Mouse (Mus musculus): ENCODE measurements around the gene Cacna2d4. TPM values are rescaled to one million over a fixed set of nuclear protein-coding genes. Genes with fewer than 3 reads are reported as not detected.

Gene Cacna2d4
- polyA plus RNA-seq, 1 experiment = not detected

GRCm38 (mm10) chr6:119237427-119237989, 1.2 kb downstream of the Cacna2d4 start:
- H3K4me3 ChIP-seq (ENCODE audit: insufficient read depth, low read depth, low read length) = no peak overlapping the region
- H3K27ac ChIP-seq (replicated peaks; ENCODE audit: low read depth, low read length) = no peak overlapping the region
- no peaks in the 10 kb centered on the region for H3K4me1 ChIP-seq (ENCODE audit: control insufficient read depth, insufficient read depth, insufficient read length, low read length)

GRCm38 (mm10) chr6:119239341-119240005, 3.1 kb downstream of the Cacna2d4 start:
- Histone ChIP-seq H3K4me3 (ENCODE audit: insufficient read depth, low read depth, low read length) (no peak overlapping the region), H3K4me1 (ENCODE audit: control insufficient read depth, insufficient read depth, insufficient read length, low read length) (no peaks in the 10 kb centered on the region), H3K27ac (replicated peaks; ENCODE audit: low read depth, low read length) (no peak overlapping the region)

- H3K4me1 ChIP-seq (ENCODE audit: control insufficient read depth, insufficient read depth, insufficient read length, low read length) = no peaks in the 10 kb centered on the region
- no peak overlapping the region for H3K27ac ChIP-seq (replicated peaks; ENCODE audit: low read depth, low read length)
- H3K4me3 ChIP-seq (ENCODE audit: insufficient read depth, low read depth, low read length) = no peak overlapping the region
These were observed 3.9 kb downstream of the Cacna2d4 start for GRCm38 (mm10) chr6:119240256-119240655.

DNA sequence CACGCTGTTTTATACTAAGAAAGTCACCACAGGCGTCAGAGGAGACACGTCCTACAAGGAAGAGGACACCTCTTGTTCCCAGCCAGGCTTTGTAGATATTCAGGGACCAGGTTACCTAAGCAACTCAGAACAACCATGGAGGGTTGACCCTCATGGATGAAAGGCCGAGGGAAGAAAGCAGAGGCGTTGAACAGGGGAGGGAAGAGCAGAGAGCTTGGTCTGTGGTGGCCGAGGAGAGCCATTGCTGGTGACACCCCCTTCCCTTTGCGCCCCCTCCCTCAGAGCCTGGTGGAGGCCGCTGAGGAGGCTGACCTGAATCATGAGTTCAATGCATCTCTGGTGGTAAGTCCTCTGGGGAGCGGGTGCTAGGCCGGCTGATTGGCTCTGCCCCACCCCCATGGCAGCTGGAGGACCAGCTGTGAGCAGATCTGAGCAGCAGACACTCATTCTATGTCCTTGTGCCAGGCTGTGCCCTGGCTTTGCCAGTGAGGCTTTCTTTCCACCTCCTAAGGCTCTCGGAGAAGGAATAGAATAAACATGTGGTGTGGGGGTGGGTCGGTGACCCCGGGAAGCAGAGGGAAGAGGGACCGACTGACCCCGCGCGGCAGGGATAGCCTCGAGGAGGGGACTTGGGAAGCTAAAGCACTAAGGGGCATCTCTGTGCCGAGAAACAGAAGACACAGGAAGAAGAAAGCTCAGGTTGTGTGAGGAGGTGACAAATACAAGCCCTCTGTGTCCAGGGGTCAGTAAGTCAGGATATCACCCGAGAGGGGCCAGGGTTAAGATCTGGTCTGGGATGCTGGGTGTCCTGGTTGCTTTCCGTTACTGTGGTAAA, 4.8 kb downstream of the Cacna2d4 start:
- H3K4me1 ChIP-seq (ENCODE audit: control insufficient read depth, insufficient read depth, insufficient read length, low read length) = no peaks in the 10 kb centered on the region
- H3K27ac ChIP-seq (replicated peaks; ENCODE audit: low read depth, low read length) = no peak overlapping the region

DNA sequence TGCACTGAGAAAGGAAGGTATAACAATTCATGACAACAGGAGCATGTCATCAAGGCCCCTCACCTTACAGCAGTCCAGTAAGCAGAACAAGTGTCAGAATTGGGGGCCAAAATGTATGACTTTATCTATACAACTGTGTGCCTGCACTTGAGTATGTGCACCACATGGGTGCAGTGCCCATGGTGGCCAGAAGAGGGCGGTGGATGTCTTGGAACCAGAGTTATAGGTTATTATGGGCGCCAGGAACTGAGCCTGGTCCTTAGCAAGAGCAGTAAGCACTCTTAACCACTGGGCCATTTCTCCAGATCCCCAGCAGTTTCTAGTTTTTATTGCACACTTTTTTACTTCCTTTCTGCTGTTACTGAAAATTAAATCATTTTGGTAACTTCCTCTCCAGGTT, 9.8 kb downstream of the Cacna2d4 start:
- no peak overlapping the region for H3K27ac ChIP-seq (replicated peaks; ENCODE audit: low read depth, low read length)
- no peaks in the 10 kb centered on the region for H3K4me1 ChIP-seq (ENCODE audit: control insufficient read depth, insufficient read depth, insufficient read length, low read length)
- no peak overlapping the region for H3K4me3 ChIP-seq (ENCODE audit: insufficient read depth, low read depth, low read length)

More for the DNA sequence above, 4.8 kb downstream of the Cacna2d4 start:
- H3K4me3 ChIP-seq (ENCODE audit: insufficient read depth, low read depth, low read length) = no peak overlapping the region

DNA sequence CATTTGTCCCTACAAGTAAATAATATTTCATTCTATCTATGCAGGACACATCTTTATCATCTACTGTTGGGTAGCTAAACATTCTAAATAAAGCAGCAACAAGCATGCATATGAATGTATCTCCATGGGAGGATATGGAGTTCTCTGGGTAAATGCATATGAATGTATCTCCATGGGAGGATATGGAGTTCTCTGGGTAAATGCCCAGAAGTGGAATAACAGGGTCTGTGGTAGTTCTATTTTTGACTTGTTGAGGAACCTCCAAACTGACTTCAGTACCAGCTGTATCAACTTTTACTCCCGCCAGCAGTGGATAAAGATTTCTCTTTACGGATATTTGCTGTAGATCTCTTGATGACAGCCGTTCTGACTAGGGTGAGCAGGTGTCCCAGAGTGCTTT, 12.3 kb downstream of the Cacna2d4 start:
- Histone ChIP-seq H3K27ac (replicated peaks; ENCODE audit: low read depth, low read length) (no peak overlapping the region), H3K4me3 (ENCODE audit: insufficient read depth, low read depth, low read length) (no peak overlapping the region), H3K4me1 (ENCODE audit: control insufficient read depth, insufficient read depth, insufficient read length, low read length) (no peaks in the 10 kb centered on the region)

DNA sequence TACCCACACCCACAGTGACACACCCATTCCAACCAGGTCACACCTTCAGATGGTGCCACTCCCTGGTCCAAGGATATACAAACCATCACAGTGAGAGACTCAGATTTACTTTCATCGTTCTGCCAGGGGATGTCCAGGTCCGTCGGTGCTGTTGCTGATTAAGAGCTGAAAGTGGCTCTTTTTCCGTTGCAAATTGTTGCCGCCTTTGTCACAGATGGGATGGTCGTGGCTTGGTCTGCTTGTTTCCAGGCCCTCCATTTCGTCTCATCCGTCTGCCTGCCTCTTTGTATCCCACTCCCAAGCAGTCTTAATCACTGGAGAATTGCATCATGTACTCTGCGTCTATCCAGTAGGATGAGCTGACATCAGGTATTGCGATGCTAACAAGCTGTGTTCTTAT, 13.4 kb downstream of the Cacna2d4 start:
- Histone ChIP-seq H3K4me1 (ENCODE audit: control insufficient read depth, insufficient read depth, insufficient read length, low read length) (no peaks in the 10 kb centered on the region), H3K4me3 (ENCODE audit: insufficient read depth, low read depth, low read length) (no peak overlapping the region), H3K27ac (replicated peaks; ENCODE audit: low read depth, low read length) (no peak overlapping the region)

DNA sequence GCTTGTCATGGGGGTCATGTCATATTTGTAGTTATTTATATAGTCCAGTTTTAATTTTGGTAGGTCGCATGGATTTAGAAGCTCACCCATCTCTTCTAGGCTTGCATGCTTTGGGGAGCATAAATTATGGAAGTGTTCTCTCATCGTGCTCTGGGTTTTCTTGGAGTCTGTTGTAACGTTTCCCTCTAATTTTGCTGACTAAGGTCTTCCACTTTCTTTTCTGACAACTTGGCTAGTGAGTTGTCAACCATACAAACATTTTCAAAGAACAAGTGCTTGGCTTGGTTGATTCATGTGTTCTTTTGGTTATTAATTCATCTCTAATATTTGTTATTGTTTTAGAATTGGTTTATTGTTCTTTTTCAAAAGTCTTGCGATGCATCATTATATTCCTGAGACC, 15.4 kb downstream of the Cacna2d4 start:
- H3K27ac ChIP-seq (replicated peaks; ENCODE audit: low read depth, low read length) = no peak overlapping the region
- no peak overlapping the region for H3K4me3 ChIP-seq (ENCODE audit: insufficient read depth, low read depth, low read length)
- no peaks in the 10 kb centered on the region for H3K4me1 ChIP-seq (ENCODE audit: control insufficient read depth, insufficient read depth, insufficient read length, low read length)

DNA sequence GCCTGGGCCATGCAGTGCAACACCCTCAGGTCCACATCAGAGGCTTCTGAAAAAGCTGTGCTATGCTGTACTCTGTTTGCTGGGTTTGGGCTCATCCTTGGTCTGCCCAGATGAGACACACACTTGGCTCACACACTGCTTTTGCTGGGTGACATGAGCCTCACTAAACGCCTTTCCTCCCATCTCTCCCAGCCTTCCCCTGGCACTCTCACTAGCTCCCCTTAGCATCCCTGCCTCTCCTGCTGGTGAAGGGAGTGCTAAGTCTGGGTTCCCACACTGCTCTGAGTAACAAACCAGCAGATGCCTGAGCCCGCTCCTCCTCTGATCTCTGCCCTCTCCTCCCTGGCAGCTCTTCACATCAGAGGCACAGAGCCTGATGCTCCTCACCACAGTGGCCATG, 40.4 kb downstream of the Cacna2d4 start:
- H3K4me3 ChIP-seq (ENCODE audit: insufficient read depth, low read depth, low read length) = no peak overlapping the region
- H3K27ac ChIP-seq (replicated peaks; ENCODE audit: low read depth, low read length) = no peak overlapping the region
- H3K4me1 ChIP-seq (ENCODE audit: control insufficient read depth, insufficient read depth, insufficient read length, low read length) = no peaks in the 10 kb centered on the region

DNA sequence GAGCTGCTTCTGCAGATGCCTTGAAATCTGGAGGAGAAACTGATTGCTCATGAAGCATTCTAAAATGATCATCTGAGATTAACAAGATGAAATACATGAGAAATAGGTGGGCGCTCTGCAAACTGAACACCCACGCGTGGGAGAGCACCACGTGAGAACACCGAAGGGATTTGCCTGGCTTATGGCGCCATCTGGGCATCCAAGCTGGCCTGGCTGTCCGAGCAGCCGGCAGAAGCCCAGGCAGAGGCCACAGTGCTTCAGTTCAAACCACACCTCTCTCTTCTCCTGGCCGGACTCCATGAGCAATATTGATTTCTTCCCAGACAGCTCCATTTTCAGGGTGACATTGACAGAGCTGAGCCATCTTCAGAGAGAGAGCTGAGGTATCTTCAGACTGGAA, 44.4 kb downstream of the Cacna2d4 start:
- H3K4me1 ChIP-seq (ENCODE audit: control insufficient read depth, insufficient read depth, insufficient read length, low read length) = no peaks in the 10 kb centered on the region
- no peak overlapping the region for H3K27ac ChIP-seq (replicated peaks; ENCODE audit: low read depth, low read length)

GRCm38 (mm10) chr6:119301310-119301709, 65.0 kb downstream of the Cacna2d4 start:
- Histone ChIP-seq H3K27ac (replicated peaks; ENCODE audit: low read depth, low read length) (no peak overlapping the region), H3K4me3 (ENCODE audit: insufficient read depth, low read depth, low read length) (no peak overlapping the region), H3K4me1 (ENCODE audit: control insufficient read depth, insufficient read depth, insufficient read length, low read length) (no peaks in the 10 kb centered on the region)

More for the DNA sequence above, 44.4 kb downstream of the Cacna2d4 start:
- no peak overlapping the region for H3K4me3 ChIP-seq (ENCODE audit: insufficient read depth, low read depth, low read length)

DNA sequence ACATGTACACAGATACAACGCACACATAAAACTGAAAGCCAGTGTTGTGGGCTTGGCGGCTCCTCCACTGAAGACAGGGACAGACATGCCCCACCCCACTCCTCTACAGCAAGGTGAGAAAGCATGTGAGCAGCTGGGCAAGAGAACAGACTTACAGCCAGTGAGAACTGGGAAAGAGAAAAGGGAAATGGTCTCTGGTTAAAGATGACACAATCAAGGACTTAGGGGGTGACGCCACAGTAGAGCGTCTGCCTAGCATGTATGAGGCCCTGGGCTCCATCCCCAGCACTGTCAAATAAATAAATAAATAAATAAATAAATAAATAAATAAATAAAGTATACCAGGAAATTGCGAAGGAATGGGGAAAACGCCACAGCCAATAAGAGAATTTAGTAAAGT, 67.0 kb downstream of the Cacna2d4 start:
- Histone ChIP-seq H3K4me1 (ENCODE audit: control insufficient read depth, insufficient read depth, insufficient read length, low read length) (no peaks in the 10 kb centered on the region), H3K27ac (replicated peaks; ENCODE audit: low read depth, low read length) (no peak overlapping the region), H3K4me3 (ENCODE audit: insufficient read depth, low read depth, low read length) (no peak overlapping the region)

DNA sequence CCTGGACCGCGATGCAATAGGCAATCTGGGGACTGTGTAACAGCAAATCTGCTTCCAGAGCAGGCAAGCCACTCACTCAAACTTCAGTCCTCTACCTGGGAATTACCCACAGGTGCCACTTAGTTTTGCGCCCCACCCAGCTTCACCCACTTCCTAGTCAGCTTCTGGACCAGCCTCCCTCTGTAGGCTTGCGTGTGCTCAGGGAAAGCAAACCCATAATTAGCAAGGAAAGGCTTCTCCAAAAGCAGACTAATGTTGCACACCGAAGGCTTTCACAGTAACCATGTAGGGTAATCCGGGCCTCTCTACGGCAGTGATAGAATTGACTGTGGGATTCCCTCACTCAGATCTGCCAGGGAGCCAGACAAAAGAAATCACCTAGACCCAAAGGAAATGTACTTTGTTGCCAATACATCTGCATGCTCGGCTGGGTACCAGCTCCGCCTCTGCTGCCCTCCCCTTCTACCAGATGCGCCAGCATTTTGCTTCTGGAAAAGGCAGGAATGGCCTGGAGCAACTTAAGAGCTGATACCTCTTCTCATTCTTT, 71.6 kb downstream of the Cacna2d4 start:
- H3K4me3 ChIP-seq (ENCODE audit: insufficient read depth, low read depth, low read length) = no peak overlapping the region
- H3K27ac ChIP-seq (replicated peaks; ENCODE audit: low read depth, low read length) = no peak overlapping the region
- H3K4me1 ChIP-seq (ENCODE audit: control insufficient read depth, insufficient read depth, insufficient read length, low read length) = no peaks in the 10 kb centered on the region

DNA sequence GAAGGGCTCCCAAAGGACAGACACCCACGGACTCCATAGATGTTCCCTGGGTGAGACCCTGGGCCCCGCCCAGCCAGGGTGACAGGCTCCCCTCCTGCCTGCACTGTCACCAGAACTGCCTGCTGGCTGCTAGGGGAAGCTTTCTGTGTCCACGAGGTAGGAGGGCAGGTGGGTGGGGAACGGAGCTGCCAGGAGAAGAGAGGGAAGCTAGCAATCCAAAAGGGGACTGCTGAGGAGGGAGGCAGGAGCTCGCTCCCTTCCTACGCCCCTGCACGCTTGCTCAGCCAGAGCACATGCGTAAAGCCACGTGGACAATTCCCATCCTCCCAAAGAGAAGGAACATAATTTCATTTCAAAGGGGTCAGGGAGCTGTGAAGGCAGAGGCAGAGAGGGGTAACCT, 73.8 kb downstream of the Cacna2d4 start:
- Histone ChIP-seq H3K4me3 (ENCODE audit: insufficient read depth, low read depth, low read length) (no peak overlapping the region), H3K4me1 (ENCODE audit: control insufficient read depth, insufficient read depth, insufficient read length, low read length) (no peaks in the 10 kb centered on the region), H3K27ac (replicated peaks; ENCODE audit: low read depth, low read length) (no peak overlapping the region)

DNA sequence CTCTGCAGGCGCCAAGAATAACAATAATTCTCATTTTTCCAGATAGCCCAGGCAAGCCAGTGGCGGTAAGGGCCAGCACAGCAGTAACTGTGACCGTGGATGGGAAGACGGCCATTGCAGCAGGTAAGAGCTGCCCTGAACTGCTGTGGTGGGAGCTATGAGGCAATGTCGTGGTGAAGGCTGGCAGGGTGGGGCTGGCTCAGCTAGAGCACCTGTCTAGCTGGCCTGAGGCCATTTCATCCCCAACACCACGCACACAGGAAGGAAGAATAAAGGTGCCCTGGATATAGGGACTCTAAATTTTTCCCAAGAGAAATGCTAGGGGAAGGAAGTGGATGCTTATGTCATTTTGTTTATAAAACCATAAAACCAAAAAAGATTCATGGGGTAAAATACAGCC, 76.1 kb downstream of the Cacna2d4 start:
- no peak overlapping the region for H3K27ac ChIP-seq (replicated peaks; ENCODE audit: low read depth, low read length)
- no peak overlapping the region for H3K4me3 ChIP-seq (ENCODE audit: insufficient read depth, low read depth, low read length)
- no peaks in the 10 kb centered on the region for H3K4me1 ChIP-seq (ENCODE audit: control insufficient read depth, insufficient read depth, insufficient read length, low read length)

All from brown adipose tissue, adult 24 weeks (tissue).